Mouse (Mus musculus) heart, postnatal 36 days (tissue): ENCODE measurements around the gene Map3k5. TPM values are rescaled to one million over a fixed set of nuclear protein-coding genes. Genes with fewer than 3 reads are reported as not detected.

Source experiments
- DNase-seq, 2 experiments: peaks; one replicate each; pipeline ENCODE4 v3.0.0; 2021 to 2022
- intact Hi-C: fragments of 180-260 bp; cut with DNase I; formaldehyde crosslinking; loops from one replicate; pipeline ENCODE4 v1.15.1; 2025
- total RNA-seq, 2 experiments: library from RNA; stranded (reverse); gene quantifications; 2 replicates each; pipeline ENCODE4 v1.2.3; 2021

The Map3k5 gene
- total RNA-seq, 2 experiments from 2014 or later: 43.4 to 43.5 TPM

- intact Hi-C loops: no loop called here
- no peak for DNase-seq
Measured at GRCm38 (mm10) chr10:20036846-20037245, 102.6 kb downstream of the Map3k5 start.

GRCm38 (mm10) chr10:20039531-20039930 is 105.3 kb downstream of the Map3k5 start:
- intact Hi-C loops: no loop called here

GRCm38 (mm10) chr10:20040116-20040515 is 105.8 kb downstream of the Map3k5 start:
- DNase-seq: peak; percentile 52 to 58
- intact Hi-C loops: no loop called here

More at GRCm38 (mm10) chr10:20039531-20039930, 105.3 kb downstream of the Map3k5 start:
- DNase-seq: no peak

GRCm38 (mm10) chr10:20040677-20041076 is 106.4 kb downstream of the Map3k5 start:
- no peak for DNase-seq
- intact Hi-C loops: no loop called here

GRCm38 (mm10) chr10:20042081-20042480 is 107.8 kb downstream of the Map3k5 start:
- intact Hi-C loops: no loop called here

GRCm38 (mm10) chr10:20044051-20044450 is 109.8 kb downstream of the Map3k5 start:
- DNase-seq: no peak
- intact Hi-C loops: no loop called here

More at GRCm38 (mm10) chr10:20042081-20042480, 107.8 kb downstream of the Map3k5 start:
- no peak for DNase-seq

GRCm38 (mm10) chr10:20045733-20046495 is 111.6 kb downstream of the Map3k5 start:
- DNase-seq: no peak
- intact Hi-C loops: no loop called here

GRCm38 (mm10) chr10:20056859-20057644 is 122.8 kb downstream of the Map3k5 start:
- intact Hi-C loops: no loop called here
- DNase-seq: no peak

GRCm38 (mm10) chr10:20058031-20058430 is 123.8 kb downstream of the Map3k5 start:
- no peak for DNase-seq
- intact Hi-C loops: no loop called here

- no peak for DNase-seq
- intact Hi-C loops: no loop called here
Measured at GRCm38 (mm10) chr10:20058841-20059240, 124.6 kb downstream of the Map3k5 start.

GRCm38 (mm10) chr10:20060320-20060970 is 126.2 kb downstream of the Map3k5 start:
- no peak for DNase-seq
- intact Hi-C loops: no loop called here

- intact Hi-C loops: no loop called here
Measured at GRCm38 (mm10) chr10:20064556-20065207, 130.4 kb downstream of the Map3k5 start.

GRCm38 (mm10) chr10:20066069-20066665 is 131.9 kb downstream of the Map3k5 start:
- DNase-seq: no peak
- intact Hi-C loops: no loop called here

More at GRCm38 (mm10) chr10:20064556-20065207, 130.4 kb downstream of the Map3k5 start:
- no peak for DNase-seq

GRCm38 (mm10) chr10:20069771-20070460 is 135.6 kb downstream of the Map3k5 start:
- intact Hi-C loops: no loop called here
- DNase-seq: no peak

- intact Hi-C loops: no loop called here
Measured at GRCm38 (mm10) chr10:20070576-20071109, 136.4 kb downstream of the Map3k5 start.

GRCm38 (mm10) chr10:20071716-20072115 is 137.4 kb downstream of the Map3k5 start:
- intact Hi-C loops: loop anchor here (2.0 kb wide), 1 partner anchor 165 kb away; the partner anchor contains the start of gene Pex7
- DNase-seq: no peak

More at GRCm38 (mm10) chr10:20070576-20071109, 136.4 kb downstream of the Map3k5 start:
- no peak for DNase-seq

GRCm38 (mm10) chr10:20073236-20073893 is 139.1 kb downstream of the Map3k5 start:
- intact Hi-C loops: loop anchor here (1.0 to 2.0 kb wide), 4 partner anchors 52 to 167 kb away; partner anchors contain the start of genes Map3k5 and Pex7
- peak; percentile 78 to 82 for DNase-seq
